Mouse (Mus musculus): ENCODE measurements around the gene Ctnna3. TPM values are rescaled to one million over a fixed set of nuclear protein-coding genes. Genes with fewer than 3 reads are reported as not detected.
"Not testable (repeated sequence)": the region's sequence is repeated elsewhere in the genome, so short reads cannot be mapped to it uniquely, and the experiment has no call there.

Ctnna3 gene
- total RNA-seq, 2 experiments from 2014 or later, result not detected

DNA sequence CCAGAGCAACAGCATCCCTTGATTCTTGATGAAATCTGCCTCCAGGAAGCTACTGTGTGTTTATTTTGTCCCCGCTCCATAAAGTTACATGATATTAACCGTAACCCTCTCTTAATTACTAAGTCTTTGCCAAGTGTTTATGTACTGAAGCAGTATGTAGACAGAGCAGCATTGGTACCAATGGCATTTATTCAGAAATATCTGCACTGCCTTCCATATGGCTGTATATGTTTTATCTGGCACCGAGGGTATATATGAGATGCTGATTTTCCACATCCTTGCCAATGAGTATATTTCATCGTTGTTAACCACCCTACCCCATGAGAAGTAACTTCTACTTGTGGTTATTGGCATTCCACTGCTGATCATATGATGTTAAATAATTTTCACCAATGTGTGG, 947.9 kb downstream of the Ctnna3 start:
- ATAC-seq (ENCODE audit: poor library complexity, severe bottlenecking), result no peak

DNA sequence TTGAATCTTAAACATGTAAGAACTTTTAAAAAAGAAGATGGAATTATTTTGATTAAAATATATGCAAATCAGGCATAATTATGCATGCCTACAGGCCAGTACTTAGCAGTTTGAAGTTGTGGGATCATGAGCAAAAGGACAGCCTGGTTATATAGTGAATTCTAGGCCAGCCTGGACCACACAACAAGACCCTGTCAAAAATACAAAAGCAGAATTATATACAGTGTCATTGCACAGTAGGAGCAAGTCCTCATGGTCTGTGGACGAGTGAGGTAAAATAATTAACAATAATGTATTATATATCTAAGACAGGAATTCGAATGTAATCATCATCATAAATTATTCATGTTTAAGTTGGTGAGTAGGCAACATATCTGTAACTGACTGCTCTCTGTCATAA, 966.7 kb downstream of the Ctnna3 start:
- no peak for ATAC-seq (ENCODE audit: poor library complexity, severe bottlenecking)

DNA sequence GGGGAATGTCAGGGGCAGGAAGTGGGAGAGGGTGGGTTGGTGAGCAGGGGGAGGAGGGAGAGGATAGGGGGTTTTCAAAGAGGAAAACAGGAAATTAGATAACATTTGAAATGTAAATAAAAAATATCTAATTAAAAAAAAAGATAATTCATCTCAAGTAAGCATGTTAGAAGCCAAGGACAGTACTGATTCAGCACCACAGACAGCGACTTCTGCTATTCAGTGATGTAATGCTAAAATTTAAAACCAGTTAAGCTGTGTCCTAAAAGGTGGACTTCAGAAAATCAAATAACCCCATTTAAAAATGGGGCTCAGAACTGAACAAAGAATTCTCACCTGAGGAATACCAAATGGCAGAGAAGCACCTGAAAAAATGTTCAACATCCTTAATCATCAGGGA, 988.5 kb downstream of the Ctnna3 start:
- ATAC-seq (ENCODE audit: poor library complexity, severe bottlenecking), result not testable (repeated sequence)

DNA sequence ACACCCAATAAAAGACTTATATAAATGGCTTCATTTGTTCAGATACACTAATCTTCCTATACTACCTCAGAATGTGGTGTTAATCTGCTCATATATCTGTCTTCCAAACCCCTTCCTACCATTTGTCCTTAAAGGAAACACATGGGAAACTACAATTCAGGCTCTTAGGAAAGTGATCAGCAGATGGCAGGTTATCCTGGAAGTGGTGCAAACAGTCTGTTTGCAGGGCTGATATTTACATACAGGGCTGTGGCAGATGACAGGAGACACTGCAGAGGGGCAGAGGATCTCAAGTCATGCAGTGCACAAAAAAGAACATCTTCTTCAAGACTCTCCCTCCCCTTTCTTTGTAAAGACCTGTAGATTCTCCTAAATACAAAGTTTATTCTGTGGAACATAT, 1008.8 kb downstream of the Ctnna3 start:
- no peak for ATAC-seq (ENCODE audit: poor library complexity, severe bottlenecking)

DNA sequence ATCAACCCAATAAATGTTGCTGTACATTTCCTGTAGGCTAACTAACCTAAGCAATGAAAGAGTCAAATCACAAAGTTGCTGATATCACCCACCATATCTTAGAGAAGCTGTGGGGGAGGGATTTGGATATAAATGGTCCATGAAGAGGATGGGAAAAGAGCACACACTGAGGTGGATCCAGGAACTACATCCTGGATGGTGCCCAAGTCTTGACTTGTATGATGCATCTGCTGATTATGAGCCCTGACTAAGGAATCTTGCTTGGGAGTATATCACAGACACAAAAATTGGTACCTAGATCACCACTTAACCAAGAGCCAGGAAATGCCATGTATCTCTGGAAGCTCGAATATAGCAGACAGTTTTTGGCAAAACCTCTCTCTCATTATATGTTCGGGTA, 1018.7 kb downstream of the Ctnna3 start:
- no peak for ATAC-seq (ENCODE audit: poor library complexity, severe bottlenecking)

DNA sequence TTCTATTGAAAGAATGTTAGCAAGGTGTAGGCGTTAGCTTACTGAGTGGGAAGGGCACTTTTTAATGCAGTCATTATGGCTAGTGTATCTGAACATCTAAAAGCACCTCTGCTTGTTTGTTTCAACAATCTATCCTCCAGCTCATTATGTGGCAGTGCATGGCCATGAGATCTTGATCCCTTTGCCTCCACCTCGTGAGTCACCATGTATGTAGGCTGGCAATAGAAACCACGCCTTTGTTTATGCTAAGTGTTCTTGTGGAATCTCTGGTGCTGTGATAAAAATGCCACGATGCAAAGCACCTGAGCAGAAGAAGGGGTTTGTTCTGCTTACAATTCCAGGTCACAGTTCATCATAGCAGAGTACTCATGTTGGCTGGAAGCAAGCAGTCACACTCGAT, 1053.4 kb downstream of the Ctnna3 start:
- ATAC-seq (ENCODE audit: poor library complexity, severe bottlenecking), result no peak

DNA sequence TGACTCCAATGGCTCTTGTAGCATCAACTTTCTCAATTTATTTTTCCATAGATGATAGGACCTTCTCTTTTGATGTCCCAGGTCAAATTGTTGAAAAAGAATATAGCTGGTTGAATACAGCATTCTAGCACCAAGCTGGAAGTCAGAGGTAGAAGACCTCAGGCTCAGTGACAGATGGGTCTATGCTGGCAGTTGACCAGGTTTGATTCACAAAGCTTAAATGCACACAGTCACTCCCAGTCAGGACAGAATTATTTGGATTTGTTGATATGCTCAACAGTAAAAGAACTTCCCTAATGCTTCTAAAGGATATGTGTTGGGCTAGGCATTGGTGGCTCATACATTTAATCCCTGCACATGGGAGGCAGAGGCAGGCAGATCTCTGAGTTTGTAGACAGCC, 1059.6 kb downstream of the Ctnna3 start:
- no peak for ATAC-seq (ENCODE audit: poor library complexity, severe bottlenecking)

DNA sequence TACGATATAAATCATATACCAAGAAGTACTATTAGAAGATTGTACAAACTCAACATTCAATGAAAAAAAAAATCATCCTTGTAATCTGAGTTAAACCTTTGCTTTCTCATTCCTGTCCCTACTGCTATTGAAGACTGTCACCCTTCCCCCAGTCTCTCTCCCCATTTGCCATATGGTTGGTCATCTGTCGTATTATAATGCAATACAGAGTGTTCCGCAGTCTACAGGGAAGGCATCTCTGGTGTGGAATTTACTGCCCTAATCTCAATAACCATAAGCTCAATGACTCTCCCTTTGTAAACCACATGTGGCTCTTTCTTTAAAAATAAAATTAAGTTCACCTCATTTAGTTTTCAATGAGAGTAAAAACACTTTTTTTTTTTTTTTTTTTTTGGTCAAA, 1113.7 kb downstream of the Ctnna3 start:
- no peak for ATAC-seq (ENCODE audit: poor library complexity, severe bottlenecking)

DNA sequence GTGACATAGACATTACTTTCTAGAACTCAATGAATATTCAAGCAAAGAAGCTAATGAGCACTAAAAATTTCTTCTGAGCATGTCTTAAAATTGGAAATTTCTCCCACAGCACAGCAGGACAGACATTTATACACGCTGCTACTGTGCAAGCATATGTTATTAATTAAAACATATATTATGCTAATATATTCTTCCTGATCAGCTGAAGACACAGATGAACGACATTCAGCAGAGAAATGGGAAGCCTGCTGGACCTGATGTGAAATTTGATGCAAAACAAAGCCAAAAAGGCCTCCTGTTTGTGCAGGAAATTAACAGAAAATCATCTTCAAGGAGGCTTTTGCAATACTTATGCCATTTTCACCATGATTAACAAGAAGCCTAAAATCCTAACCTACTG, 1114.5 kb downstream of the Ctnna3 start:
- no peak for ATAC-seq (ENCODE audit: poor library complexity, severe bottlenecking)

DNA sequence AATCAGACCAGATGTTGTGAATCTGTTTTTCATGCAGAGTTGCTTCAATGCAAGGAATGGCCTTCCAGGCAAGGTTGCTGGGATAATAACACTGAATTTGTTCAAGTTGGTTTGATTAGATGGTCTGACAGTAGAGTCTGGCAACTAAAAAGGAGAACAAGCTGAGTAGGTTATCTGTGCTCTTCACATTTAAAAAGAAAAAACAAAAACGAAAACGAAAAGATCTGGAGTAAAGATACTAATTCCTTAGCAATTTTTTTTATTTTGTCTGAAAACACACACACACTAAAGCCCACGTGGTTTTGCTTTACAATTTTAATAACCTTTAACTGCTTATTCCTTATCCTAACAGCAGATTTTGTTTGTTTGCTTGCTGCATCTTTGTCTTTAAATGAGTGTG, 1141.4 kb downstream of the Ctnna3 start:
- ATAC-seq (ENCODE audit: poor library complexity, severe bottlenecking), result no peak

DNA sequence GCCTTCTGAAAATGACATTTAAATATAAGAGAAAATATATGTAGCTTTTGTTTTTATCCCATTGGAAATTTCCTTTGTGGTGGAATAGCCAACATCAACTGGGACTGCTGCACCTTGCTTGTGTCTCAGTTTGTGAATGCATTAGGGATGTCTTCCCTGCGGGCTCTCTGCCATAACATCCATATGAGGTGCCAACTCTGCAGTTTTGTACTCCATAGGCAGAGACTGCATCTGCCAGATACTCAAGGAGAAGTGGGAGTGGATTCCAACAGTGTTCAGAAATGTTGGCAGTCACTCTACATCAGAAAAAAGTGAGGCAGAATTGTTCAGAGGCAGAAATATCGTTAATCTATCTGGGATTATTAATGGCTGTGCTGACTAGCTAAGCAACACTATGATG, 1158.2 kb downstream of the Ctnna3 start:
- ATAC-seq (ENCODE audit: poor library complexity, severe bottlenecking), result no peak

DNA sequence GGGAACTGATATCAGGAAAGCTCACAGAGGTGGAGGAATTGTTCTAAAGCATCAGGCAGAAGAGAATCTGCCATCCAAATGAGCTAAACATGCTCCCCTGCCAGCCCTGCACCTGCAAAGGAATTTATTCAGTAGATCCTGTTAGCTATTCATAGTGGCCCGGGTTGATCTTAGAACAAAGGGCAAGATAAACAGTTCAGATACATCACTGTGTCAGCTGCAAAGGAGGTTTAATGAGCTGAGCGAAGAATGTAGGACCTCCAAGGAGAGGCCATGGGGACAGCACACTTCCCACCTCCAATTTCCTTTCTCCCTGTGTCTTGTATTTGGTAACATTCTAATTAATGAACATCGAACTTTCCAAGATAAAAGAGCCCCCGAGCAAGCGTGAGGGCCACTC, 1206.9 kb downstream of the Ctnna3 start:
- ATAC-seq (ENCODE audit: poor library complexity, severe bottlenecking), result no peak

DNA sequence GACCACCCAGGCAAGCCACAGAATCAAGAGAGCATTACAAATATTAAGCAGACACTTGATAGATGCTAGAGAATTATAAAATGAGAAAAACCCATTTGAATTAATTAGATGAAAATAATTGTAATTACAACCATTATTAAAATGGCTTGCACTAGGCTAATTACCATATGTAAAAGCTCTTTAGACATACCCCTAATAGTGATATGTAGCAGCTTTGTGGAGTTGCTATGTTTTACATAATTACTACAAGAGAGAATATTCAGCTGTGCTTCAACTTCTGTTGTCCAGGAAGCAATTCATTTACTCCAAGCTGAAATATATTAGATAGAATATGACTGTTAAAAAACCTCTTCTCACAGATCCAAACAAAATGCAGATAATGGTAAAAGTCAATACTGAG, 1209.2 kb downstream of the Ctnna3 start:
- no peak for ATAC-seq (ENCODE audit: poor library complexity, severe bottlenecking)

DNA sequence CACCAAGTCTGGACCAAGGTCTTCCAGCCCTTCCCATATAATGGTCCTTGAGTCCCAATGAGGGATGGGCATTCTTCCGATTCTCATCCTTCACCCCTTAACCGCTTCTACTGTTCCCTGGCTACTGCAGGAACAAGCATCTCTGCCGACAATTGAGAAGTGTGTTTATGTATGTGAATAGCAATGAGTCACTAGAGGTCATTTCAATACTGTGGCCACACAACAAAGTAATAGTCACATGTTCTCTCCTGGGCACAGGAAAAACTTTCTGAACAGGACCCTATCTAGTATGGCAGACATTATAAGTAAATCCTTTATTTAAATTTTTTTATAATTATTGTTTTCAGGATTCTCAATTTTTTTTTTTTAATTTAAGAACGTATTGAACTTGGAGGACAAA, 1211.2 kb downstream of the Ctnna3 start:
- no peak for ATAC-seq (ENCODE audit: poor library complexity, severe bottlenecking)

DNA sequence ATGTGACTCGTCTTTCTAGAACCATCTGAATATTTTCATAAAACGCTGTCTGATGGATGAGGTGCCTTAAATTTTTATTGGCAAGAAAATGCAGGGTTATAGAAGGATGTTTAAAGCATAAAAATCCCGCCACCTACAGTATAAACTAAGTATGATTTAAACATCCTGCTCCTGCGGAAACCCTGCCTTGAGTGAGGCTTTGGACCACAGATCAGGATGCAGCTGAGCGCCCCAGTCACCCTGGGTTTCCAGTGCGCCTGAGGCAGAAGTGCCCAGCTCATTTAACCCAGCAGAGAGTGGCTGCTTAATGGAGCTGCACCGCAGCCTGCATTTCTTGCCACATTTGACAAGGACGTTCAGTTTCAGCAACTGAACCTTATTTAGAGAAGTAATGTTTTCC, 1211.7 kb downstream of the Ctnna3 start:
- ATAC-seq (ENCODE audit: poor library complexity, severe bottlenecking), result no peak

DNA sequence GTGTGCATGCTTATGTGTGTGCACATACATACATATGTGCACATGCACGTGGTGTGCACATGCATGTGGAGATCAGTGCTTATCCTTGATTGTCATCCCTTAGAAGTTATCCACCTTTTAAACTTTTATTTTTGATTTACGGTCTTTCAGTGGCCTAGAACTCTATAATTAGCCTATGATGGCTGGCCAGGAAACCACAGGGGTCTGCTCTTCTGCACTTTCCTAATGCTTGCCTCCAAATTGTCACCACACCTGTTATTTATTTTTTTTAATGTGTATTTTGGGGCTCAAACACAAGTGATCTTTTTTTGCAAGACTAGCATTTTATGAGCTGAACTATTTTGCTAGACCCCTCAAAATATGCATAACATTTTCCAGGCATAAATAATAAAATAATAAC, 1214.1 kb downstream of the Ctnna3 start:
- no peak for ATAC-seq (ENCODE audit: poor library complexity, severe bottlenecking)

DNA sequence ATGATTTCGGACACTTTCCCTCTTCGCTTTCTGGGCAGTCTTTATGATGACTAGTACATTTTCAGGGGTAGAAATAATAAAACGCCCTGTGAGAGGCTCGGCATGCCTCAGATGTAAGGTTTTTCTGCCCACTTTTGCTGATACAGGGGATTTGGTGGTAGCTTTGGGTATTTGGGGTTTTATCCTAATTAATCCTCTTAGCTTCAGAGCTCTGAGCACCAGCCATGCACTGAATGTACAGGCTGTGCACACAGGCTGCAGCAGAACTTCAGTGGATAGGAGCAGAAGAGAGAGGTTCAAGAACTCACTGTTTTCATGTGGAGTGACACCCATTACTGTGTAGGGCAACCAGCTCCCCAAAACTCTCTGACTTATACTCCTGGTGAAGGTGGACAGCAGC, 1231.3 kb downstream of the Ctnna3 start:
- no peak for ATAC-seq (ENCODE audit: poor library complexity, severe bottlenecking)

DNA sequence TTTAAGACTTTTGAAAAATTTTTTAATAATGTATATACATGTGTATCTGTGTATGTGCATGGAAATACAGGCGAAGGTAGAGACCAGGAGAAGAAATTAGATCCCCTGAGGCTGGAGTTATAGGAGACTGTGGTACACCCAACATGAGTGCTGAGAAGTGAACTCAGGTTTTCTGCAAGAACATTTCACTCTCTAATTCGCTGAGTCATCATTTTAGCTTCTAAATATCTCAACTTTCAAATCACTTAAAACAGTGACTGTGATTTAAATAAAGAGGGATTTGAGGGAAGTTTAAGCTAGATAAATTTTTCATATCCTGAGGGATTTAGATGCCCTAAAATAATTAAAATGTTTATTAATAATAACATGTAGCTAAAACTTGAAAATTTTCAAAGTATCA, 1241.6 kb downstream of the Ctnna3 start:
- ATAC-seq (ENCODE audit: poor library complexity, severe bottlenecking), result no peak

DNA sequence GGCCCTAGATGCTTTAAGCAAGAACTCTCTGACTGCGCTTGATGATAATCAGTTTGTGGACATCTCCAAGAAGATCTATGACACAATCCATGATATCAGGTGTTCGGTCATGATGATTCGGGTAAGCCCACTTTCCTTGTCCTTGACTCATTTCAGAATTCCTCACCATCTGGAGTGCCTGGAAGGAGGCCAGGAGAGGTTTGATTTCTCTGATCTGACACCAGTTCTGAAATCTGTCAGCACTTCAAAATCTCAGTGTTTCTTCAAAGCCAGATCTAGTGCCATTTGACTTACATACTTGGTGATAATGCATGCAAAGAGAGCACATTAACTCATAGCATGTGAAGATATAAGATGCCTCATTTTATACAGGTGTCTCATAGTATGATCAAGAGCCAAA, 1245.9 kb downstream of the Ctnna3 start:
- no peak for ATAC-seq (ENCODE audit: poor library complexity, severe bottlenecking)

DNA sequence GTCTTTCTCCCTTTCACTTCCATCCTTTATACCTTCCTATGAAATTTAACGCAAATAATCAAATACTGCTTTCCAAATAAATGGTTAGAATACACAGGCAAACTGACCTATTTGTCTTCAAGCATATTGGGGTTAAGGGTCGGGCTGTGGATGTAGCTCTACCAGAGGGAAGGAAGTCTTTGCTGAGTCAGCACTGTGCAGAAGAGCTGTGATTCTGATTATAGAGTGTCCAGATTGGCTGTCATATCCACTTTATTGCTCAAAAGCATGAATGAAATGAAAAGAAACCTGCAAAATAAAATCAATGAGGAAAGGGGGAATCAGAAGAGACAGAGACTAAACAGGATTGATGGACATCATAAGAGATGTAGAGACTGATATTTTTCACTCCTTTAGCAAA, 1280.1 kb downstream of the Ctnna3 start:
- no peak for ATAC-seq (ENCODE audit: poor library complexity, severe bottlenecking)

DNA sequence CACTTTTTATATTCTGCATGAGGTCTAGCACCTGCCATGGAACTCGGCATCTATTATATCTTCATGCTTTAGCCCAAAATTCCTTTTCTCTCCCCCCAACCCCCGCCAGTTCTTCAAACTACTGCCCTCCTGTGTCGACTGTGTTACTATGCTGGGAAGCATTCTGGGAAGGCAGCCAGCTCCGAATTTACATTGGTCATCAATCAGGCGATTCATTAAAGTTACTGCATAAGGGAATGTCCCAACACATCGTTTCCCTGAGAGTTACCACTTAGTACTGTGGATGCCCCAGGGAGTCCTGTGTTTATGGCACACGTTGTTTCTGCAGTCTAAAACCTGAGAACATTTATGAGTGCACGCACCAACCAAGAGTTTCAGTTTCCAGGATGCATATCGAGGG, 1288.1 kb downstream of the Ctnna3 start:
- no peak for ATAC-seq (ENCODE audit: poor library complexity, severe bottlenecking)

DNA sequence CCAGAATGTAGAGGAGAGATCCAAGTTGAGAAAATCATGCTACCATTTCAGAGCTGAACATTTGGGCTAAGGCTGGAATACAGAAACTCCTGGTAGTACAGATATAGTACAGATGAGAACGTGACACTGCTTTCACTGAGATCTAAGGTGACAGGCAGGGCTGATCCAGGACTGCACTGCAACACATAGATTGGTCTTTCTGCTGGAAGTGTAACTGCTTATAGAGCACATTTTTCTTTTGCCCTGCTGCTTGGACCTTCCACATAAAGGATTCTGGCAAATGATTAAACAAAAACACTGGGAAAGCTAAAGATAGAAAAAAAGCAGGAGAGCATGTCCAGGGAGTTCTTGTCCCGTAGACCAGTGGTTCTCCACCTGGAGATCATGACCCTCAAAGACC, 1305.8 kb downstream of the Ctnna3 start:
- no peak for ATAC-seq (ENCODE audit: poor library complexity, severe bottlenecking)

DNA sequence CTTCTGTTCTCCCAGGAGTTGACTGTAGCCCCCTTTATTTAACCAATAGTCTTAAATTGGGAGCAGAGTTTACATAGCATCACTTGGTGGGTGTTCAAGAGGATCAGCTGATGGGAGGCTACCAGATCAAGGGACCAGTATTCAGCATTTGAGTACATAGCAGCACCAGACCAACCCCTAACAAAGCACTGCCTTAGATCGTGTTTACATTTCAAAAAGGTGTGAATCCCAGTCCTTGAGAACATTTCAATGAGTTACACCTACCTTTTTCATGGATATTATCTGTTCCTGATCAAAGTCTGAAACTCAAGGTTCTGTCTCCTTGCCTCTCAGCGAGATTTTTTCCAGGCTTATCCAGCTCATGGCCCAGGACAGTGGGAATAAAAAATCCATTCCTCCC, 1306.7 kb downstream of the Ctnna3 start:
- ATAC-seq (ENCODE audit: poor library complexity, severe bottlenecking), result no peak

DNA sequence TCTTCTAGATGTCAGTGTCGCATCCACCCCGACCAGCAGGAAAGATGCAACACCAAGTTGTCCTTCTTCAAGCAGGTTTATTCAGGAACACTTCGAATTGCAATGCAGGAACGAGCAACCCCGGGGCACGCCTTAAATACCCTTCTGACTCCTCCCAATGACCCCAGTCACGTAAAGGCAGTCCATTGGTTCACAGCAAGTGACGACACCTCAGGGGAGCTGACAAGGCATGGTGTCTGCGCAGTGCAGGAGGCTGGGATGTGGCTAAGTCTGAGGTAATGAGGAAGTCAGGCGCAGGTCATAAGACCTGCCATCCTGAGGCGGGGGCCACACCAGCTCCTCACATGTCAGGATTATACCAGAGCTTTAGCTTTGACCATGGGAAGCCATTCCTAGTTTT, 1311.8 kb downstream of the Ctnna3 start:
- ATAC-seq (ENCODE audit: poor library complexity, severe bottlenecking), result not testable (repeated sequence)

Data from megakaryocyte, adult 5-6 weeks (primary cell).